Mouse (Mus musculus): ENCODE data around the gene Strip2. TPM values are rescaled to one million over a fixed set of nuclear protein-coding genes. Genes with fewer than 3 reads are reported as not detected.

The Strip2 gene
- polyA plus RNA-seq, 1 experiment from 2014 or later: 0.17 TPM

- Histone ChIP-seq H3K27ac (no peak overlapping the region), H3K36me3 (ENCODE audit: inconsistent target) (peaks cover 33% of the 10 kb centered on the region), H3K4me3 (ENCODE audit: inconsistent target) (no peak overlapping the region), H3K79me2 (ENCODE audit: inconsistent target) (no peaks in the 10 kb centered on the region)
- WGBS (ENCODE audit: missing documents): 100% methylated on average over 3 of the region's 3 CpGs
Measured at GRCm38 (mm10) chr6:29904281-29904680, 12.5 kb upstream of the Strip2 start.

DNA sequence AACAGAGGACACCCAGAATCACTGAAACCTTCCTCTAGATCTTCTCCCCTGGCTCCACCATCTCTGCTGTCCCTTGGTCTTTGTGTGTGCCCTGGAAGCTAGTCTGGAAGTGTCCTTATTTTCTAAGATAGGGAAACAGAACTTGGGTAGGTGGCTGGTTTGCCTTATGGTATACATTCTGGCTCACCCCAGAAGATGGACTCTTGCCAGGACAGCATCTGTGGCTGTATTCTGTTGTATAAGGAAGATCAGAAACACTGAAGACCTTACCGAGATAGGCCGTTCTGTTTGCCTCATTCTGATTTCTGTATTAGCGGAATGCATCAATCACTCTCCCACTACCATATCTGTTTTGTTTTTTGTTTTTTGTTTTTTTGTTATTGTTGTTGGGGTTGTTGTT is 6.2 kb upstream of the Strip2 start:
- WGBS (ENCODE audit: missing documents): 100% methylated on average over 3 of the region's 3 CpGs
- Histone ChIP-seq H3K4me3 (ENCODE audit: inconsistent target) (no peak overlapping the region), H3K79me2 (ENCODE audit: inconsistent target) (no peaks in the 10 kb centered on the region), H3K36me3 (ENCODE audit: inconsistent target) (peaks cover 34% of the 10 kb centered on the region; the same call in 1 of the 2 replicates), H3K27ac (no peak overlapping the region)

DNA sequence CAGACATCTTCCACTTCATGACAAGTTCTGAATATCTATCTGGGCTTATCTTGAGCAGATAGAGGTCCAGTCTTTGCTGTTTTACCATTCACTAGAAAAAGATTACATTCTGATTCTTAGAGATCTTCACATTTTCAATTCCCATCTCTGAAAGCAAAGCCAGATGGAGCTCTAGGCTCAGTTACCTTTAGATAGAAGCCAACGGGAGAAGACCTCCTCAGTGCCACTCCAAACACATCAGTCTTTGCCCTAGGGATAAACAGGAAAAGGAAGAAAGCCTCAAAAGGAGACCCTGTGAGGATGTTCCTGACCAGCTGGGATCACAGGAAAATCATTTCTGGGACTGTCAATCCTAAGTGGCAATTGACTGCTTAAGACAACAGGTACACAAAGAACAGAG is 3.1 kb upstream of the Strip2 start:
- H3K79me2 ChIP-seq (ENCODE audit: inconsistent target): no peaks in the 10 kb centered on the region
- no peak overlapping the region for H3K27ac ChIP-seq
- 79% methylated on average over 1 of the region's 1 CpGs for WGBS (ENCODE audit: missing documents)
- H3K36me3 ChIP-seq (ENCODE audit: inconsistent target): peaks cover 15% of the 10 kb centered on the region; the same call in 1 of the 2 replicates
- H3K4me3 ChIP-seq (ENCODE audit: inconsistent target): no peak overlapping the region

DNA sequence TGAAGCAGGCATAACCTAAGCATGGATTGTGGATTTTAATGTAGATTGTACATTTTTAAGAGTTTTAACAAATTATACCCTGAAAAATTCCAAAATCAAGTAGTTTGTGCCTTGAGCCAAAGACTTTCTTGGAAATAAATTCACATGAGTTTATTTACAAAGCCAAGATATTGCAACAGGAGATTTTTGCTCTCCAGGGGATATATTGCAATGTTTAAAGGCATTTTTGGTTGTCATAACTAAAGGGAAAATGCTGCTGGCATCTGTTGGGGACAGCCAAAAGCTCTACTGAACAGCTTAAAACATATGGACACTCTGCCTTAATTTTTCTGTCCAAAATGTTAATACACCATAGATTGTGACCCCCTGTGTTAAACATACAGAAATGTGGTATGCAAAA is 2.7 kb upstream of the Strip2 start:
- no peak overlapping the region for H3K4me3 ChIP-seq (ENCODE audit: inconsistent target)

DNA sequence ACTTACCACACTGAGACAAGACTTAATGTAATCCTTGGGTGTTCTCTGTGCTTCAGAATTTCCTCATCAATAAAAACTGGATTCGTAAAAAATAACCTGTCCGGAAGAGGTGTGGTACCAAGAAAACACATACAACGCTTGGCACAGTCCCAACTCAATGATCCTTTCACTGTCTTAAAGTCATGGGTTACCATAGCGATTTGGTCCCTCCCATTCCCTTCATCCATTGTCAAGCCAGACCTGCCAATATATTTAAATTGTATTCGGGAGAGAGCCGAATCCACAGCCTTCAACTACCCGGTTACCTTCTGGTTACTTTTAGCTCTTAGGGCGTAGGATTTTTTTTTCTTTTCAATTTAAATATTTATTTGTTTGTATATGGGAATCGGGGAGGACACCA is 976 bp upstream of the Strip2 start:
- Histone ChIP-seq H3K4me3 (ENCODE audit: inconsistent target) (no peak overlapping the region), H3K27ac (no peak overlapping the region), H3K36me3 (ENCODE audit: inconsistent target) (no peaks in the 10 kb centered on the region), H3K79me2 (ENCODE audit: inconsistent target) (no peaks in the 10 kb centered on the region)
- 64% methylated on average over 8 of the region's 9 CpGs for WGBS (ENCODE audit: missing documents)

More for the DNA sequence above, 2.7 kb upstream of the Strip2 start:
- Histone ChIP-seq H3K36me3 (ENCODE audit: inconsistent target) (peaks cover 11% of the 10 kb centered on the region; the same call in 1 of the 2 replicates), H3K79me2 (ENCODE audit: inconsistent target) (no peaks in the 10 kb centered on the region), H3K27ac (no peak overlapping the region)

- WGBS (ENCODE audit: missing documents): under 1% methylated on average over 20 of the region's 21 CpGs
- Histone ChIP-seq H3K79me2 (ENCODE audit: inconsistent target) (no peaks in the 10 kb centered on the region), H3K36me3 (ENCODE audit: inconsistent target) (no peaks in the 10 kb centered on the region), H3K4me3 (ENCODE audit: inconsistent target) (peak overlapping the region; percentile 38), H3K27ac (no peak overlapping the region)
Measured at GRCm38 (mm10) chr6:29917383-29917720, 540 bp downstream of the Strip2 start.

DNA sequence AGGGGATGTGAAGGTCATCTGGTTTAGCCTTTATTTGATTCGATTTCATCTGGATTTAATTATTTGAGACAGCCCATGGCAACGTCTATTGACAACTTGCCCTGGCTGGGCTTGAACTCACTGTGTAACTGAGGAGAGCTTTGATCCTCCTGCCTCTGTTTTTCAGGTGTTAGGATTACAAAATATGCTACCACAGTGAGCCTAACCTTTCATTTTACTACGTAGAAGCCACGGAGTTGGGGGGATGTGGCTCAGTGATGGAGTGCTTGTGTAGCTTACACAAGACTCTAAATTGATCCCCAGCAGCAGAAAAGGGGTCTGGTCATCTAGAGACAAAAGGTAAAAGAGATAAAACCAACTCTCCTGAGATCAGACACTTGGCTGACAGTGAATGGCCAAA is 1.1 kb downstream of the Strip2 start:
- Histone ChIP-seq H3K79me2 (ENCODE audit: inconsistent target) (no peaks in the 10 kb centered on the region), H3K27ac (no peak overlapping the region), H3K4me3 (ENCODE audit: inconsistent target) (no peak overlapping the region), H3K36me3 (ENCODE audit: inconsistent target) (no peaks in the 10 kb centered on the region)
- 64% methylated on average over 4 of the region's 4 CpGs for WGBS (ENCODE audit: missing documents)

DNA sequence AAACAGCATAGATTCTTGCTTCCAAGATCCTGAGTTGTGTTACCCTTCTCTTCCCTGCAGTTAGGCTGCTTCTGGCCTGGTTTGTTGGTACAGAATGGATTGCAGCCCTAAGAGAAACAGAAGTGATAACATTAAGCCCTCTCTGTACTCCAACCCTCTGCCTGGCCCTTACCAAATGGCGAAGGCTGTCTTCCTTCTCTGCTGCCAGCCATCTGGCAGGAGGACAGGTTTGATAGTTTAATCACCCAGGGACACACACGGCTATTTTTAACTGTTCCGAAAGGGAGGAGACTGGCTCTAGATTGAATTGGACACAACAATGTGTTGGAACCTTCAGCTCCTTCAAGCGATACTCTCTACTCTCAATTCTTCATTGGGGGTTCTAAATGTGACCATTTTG is 6.7 kb downstream of the Strip2 start:
- 92% methylated on average over 4 of the region's 4 CpGs for WGBS (ENCODE audit: missing documents)
- no peaks in the 10 kb centered on the region for H3K36me3 ChIP-seq (ENCODE audit: inconsistent target)
- H3K79me2 ChIP-seq (ENCODE audit: inconsistent target): no peaks in the 10 kb centered on the region
- no peak overlapping the region for H3K27ac ChIP-seq
- no peak overlapping the region for H3K4me3 ChIP-seq (ENCODE audit: inconsistent target)

GRCm38 (mm10) chr6:29925594-29926219 is 8.9 kb downstream of the Strip2 start:
- Histone ChIP-seq H3K27ac (no peak overlapping the region), H3K79me2 (ENCODE audit: inconsistent target) (no peaks in the 10 kb centered on the region), H3K36me3 (ENCODE audit: inconsistent target) (no peaks in the 10 kb centered on the region), H3K4me3 (ENCODE audit: inconsistent target) (no peak overlapping the region)
- WGBS (ENCODE audit: missing documents): 25% methylated on average over 6 of the region's 6 CpGs

DNA sequence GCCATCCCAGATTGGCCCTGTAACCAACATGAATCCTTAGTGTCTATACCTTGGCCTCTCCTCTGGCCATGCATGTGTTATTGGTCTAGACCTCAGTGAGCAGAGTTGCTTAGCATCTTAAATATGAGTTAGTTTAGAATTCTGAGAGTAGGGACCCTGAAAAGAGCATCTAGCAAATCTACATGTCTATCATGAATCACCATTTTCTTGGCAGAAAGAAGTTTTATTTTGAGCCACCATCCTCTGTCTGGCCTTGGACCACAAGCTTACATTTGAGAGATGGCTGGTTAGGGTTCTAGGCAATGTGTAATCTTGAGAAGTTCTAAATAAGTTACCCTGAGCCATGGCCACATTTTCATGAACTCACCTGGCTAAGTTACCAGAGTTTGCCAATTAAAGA is 13.3 kb downstream of the Strip2 start:
- no peak overlapping the region for H3K4me3 ChIP-seq (ENCODE audit: inconsistent target)
- no peaks in the 10 kb centered on the region for H3K36me3 ChIP-seq (ENCODE audit: inconsistent target)
- no peaks in the 10 kb centered on the region for H3K79me2 ChIP-seq (ENCODE audit: inconsistent target)
- no peak overlapping the region for H3K27ac ChIP-seq

- Histone ChIP-seq H3K79me2 (ENCODE audit: inconsistent target) (no peaks in the 10 kb centered on the region), H3K4me3 (ENCODE audit: inconsistent target) (no peak overlapping the region), H3K36me3 (ENCODE audit: inconsistent target) (no peaks in the 10 kb centered on the region), H3K27ac (no peak overlapping the region)
- 90% methylated on average over 6 of the region's 6 CpGs for WGBS (ENCODE audit: missing documents)
Measured at GRCm38 (mm10) chr6:29930665-29931064, 13.9 kb downstream of the Strip2 start.

GRCm38 (mm10) chr6:29931181-29931580 is 14.4 kb downstream of the Strip2 start:
- WGBS (ENCODE audit: missing documents): 91% methylated on average over 4 of the region's 4 CpGs
- H3K4me3 ChIP-seq (ENCODE audit: inconsistent target): no peak overlapping the region
- no peaks in the 10 kb centered on the region for H3K36me3 ChIP-seq (ENCODE audit: inconsistent target)
- no peaks in the 10 kb centered on the region for H3K79me2 ChIP-seq (ENCODE audit: inconsistent target)
- H3K27ac ChIP-seq: no peak overlapping the region

DNA sequence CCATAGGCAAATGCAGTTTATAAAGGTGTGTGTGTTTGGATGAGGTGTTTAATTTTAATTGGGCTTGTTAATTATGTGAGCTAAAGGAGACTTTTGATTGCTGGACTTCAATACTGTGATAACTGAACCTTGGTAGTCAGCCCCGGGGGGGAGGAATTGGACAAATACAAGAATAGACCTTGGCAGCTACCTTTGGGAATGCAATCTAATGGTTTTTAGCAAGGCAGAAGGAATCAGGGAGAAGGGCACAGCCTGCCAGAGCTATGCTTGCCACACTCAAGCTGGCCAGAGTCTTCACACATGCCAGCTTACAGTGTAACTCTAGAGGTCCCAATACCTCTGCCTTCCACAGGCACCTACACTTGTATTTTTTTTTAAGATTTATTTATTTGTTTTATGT is 18.9 kb downstream of the Strip2 start:
- no peak overlapping the region for H3K4me3 ChIP-seq (ENCODE audit: inconsistent target)
- H3K27ac ChIP-seq: no peak overlapping the region
- H3K36me3 ChIP-seq (ENCODE audit: inconsistent target): no peaks in the 10 kb centered on the region
- H3K79me2 ChIP-seq (ENCODE audit: inconsistent target): no peaks in the 10 kb centered on the region
- 92% methylated on average over 1 of the region's 1 CpGs for WGBS (ENCODE audit: missing documents)

GRCm38 (mm10) chr6:29940428-29940827 is 23.6 kb downstream of the Strip2 start:
- Histone ChIP-seq H3K36me3 (ENCODE audit: inconsistent target) (no peaks in the 10 kb centered on the region), H3K79me2 (ENCODE audit: inconsistent target) (no peaks in the 10 kb centered on the region), H3K27ac (no peak overlapping the region), H3K4me3 (ENCODE audit: inconsistent target) (no peak overlapping the region)
- WGBS (ENCODE audit: missing documents): 43% methylated on average over 4 of the region's 4 CpGs

- WGBS (ENCODE audit: missing documents): 86% methylated on average over 2 of the region's 2 CpGs
- H3K4me3 ChIP-seq (ENCODE audit: inconsistent target): no peak overlapping the region
- no peak overlapping the region for H3K27ac ChIP-seq
- H3K79me2 ChIP-seq (ENCODE audit: inconsistent target): no peaks in the 10 kb centered on the region
- H3K36me3 ChIP-seq (ENCODE audit: inconsistent target): no peaks in the 10 kb centered on the region
Measured at GRCm38 (mm10) chr6:29941036-29941435, 24.2 kb downstream of the Strip2 start.

GRCm38 (mm10) chr6:29944465-29944864 is 27.7 kb downstream of the Strip2 start:
- no peaks in the 10 kb centered on the region for H3K79me2 ChIP-seq (ENCODE audit: inconsistent target)
- WGBS (ENCODE audit: missing documents): 92% methylated on average over 1 of the region's 1 CpGs
- no peaks in the 10 kb centered on the region for H3K36me3 ChIP-seq (ENCODE audit: inconsistent target)
- no peak overlapping the region for H3K4me3 ChIP-seq (ENCODE audit: inconsistent target)
- H3K27ac ChIP-seq: no peak overlapping the region

Data from macrophage (primary cell).